Mouse (Mus musculus): ENCODE measurements around the gene Npas4.
A peak's percentile ranks its signal among the peaks of the same experiment; 100 is the strongest.
"Not testable (repeated sequence)": the region's sequence is repeated elsewhere in the genome, so short reads cannot be mapped to it uniquely, and the experiment has no call there.

The Npas4 gene

DNA sequence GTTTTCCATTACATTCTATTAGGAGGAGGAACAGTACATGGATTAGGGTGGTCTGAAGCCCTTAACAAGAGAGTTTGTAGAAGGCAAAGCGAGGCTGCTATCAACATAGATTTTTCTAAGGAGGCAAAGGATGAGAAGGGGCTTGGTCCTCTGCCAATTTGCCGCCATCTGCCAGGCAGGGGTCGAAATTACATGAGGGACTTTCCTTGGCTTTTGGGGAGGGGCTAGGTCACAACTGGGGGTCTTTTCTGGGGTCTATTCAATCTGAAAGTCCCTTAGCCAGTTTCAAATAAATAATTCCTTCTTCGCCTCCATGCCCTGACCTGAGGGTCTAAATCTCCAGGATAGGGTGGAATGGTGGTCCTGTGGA, at the start of gene Npas4:
Npas4 (minus strand) TSS at position 61 of the 370 bp plus-strand sequence.
- DNase-seq: no peak

GRCm38 (mm10) chr19:5039301-5040114, 49.4 kb upstream of the Npas4 start:
- DNase-seq: peak in 1 of 2 experiments; percentile 39

- peak; percentile 85 to 87 for DNase-seq
Measured at GRCm38 (mm10) chr19:5038709-5039156, 48.6 kb upstream of the Npas4 start, which contains the start of the genes B4gat1 and AC124502.3. B4gat1 (plus strand) TSS chr19:5038826. AC124502.3 (plus strand) TSS chr19:5038891.

- peak; percentile 70 to 79 for DNase-seq
Measured at GRCm38 (mm10) chr19:5037678-5038571, 47.8 kb upstream of the Npas4 start.

DNA sequence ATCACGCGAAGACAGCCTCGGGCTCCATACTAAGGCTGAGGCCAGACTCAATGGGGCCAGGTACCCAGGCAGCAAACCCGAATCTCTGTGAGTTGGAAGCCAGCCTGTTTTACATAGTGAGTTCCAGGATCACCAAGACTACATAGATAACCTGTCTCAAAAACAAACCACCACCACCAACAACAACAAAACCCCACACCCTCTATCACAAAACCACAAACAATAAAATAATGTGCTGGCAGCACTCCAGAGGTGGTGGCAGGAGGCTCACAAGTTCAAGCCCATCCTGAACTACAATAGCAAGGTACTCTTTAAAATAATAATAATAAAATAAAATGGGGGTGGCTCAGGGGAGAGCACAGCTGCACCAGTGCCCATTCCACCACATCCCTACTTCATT, 46.5 kb upstream of the Npas4 start:
- DNase-seq: no peak

- no peak for DNase-seq
Measured at GRCm38 (mm10) chr19:5032686-5033085, 42.6 kb upstream of the Npas4 start.

GRCm38 (mm10) chr19:5026111-5026510, 36.0 kb upstream of the Npas4 start:
- DNase-seq: no peak

- DNase-seq: peak; percentile 93 to 95
Measured at GRCm38 (mm10) chr19:5023621-5024479, 33.7 kb upstream of the Npas4 start, which contains the start of gene Slc29a2. Slc29a2 (plus strand) TSS chr19:5023860.

DNA sequence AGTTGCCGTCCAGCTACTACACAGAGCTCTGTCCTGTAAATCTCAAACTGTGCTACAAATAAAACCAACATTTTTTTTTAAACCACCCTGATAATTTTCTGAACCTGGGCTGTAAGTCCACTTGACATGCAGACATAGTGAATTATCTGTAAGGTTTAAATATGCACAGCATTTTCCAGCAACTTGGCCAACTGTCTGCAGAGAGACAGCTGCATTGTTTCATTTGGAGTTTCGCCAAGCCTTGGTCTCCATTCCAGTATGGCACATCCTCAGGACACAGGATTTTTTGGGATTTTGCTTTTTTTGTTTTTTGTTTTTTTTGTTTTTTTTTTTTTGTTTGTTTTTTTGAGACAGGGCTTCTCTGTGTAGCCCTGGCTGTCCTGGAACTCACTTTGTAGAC, 31.3 kb upstream of the Npas4 start:
- DNase-seq: no peak

- DNase-seq: no peak
Measured at GRCm38 (mm10) chr19:5018191-5018590, 28.1 kb upstream of the Npas4 start.

DNA sequence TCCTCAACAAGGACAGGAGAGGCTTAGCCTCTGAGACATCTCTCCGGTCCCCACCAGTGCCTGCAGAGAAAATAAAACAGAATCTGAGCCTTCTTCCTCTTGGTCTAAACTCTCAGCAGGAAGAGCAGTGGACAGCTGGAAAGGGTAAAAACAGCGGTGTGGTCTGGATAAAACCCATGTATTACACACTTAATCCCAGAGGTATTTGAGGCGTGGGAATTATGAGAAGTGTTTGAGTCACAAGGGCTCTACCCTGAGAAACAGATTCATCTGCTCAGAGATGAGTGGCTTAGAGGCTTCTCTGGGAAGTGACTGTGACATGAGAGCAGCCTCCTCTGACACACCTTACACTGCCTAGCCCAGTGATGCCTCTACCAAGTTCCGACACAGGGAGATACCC, 27.5 kb upstream of the Npas4 start:
- no peak for DNase-seq

GRCm38 (mm10) chr19:5016782-5017181, 26.7 kb upstream of the Npas4 start:
- DNase-seq: peak; percentile 54 to 70

DNA sequence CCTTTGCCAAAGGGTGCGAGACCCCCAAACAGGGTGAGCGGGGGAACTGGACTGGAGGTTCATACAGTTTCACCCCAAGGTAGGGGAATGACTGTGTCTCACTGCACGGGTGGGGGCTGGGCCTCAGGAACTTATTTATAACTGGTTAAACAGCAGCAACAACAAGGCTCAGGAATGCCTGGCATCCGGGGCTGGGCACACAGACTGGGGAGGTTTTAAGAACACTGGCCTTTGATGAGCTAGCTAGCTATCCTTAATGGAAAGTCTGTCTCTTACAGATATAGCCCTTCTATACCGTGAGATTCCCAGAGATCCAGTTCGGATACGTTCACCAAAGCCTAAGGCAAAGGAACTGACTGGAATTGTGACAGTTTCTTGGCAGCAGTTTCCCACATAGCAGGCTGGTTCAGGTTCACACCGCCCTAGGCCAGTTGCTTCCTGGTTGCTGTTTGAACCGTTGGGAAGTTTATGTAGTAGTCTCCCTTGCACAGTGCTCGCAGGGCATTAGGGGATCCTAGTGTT, 26.2 kb upstream of the Npas4 start:
- peak; percentile 58 to 59 for DNase-seq

DNA sequence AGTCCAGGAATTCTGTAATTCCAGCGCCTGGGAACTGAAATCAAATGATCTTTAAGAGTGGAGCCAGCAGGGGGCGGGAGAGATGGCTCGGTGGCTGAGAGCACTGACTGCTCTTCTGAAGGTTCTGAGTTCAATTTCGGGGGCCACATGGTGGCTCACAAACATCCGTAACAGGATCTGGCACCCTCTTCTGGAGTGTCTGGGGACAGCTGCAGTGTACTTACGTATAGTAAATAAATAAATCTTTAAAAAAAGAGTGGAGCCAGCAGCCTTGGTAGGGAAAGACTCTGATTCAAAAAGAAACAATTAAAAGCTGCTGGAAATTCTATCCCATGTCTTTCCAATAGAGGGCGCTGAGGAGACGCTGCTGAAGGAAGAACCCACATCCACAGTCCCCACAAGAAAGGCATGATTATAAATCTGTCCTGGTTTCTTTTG, 24.9 kb upstream of the Npas4 start:
- peak; percentile 30 to 43 for DNase-seq

- no peak for DNase-seq
Measured at GRCm38 (mm10) chr19:5013138-5013537, 23.0 kb upstream of the Npas4 start.

GRCm38 (mm10) chr19:5004925-5005324, 14.8 kb upstream of the Npas4 start:
- no peak for DNase-seq

DNA sequence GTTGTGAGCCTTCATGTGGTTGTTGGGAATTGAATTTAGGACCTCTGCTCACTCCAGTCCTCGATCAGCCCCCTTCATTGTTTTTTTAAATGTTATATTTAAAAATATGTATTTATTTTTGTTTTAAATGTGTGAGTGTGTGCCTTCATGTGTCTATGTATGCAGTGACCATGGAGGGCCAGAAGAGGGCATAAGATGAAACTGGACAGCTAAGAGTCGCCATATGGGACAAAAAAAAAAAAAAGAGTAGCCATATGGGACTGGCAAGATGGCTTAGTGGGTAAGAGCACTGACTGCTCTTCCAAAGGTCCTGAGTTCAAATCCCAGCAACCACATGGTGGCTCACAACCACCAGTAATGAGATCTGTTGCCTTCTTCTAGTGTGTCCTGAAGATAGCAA, 13.5 kb upstream of the Npas4 start:
- not testable (repeated sequence) for DNase-seq

- DNase-seq: peak; percentile 48 to 70
Measured at GRCm38 (mm10) chr19:5001666-5002406, 11.7 kb upstream of the Npas4 start.

DNA sequence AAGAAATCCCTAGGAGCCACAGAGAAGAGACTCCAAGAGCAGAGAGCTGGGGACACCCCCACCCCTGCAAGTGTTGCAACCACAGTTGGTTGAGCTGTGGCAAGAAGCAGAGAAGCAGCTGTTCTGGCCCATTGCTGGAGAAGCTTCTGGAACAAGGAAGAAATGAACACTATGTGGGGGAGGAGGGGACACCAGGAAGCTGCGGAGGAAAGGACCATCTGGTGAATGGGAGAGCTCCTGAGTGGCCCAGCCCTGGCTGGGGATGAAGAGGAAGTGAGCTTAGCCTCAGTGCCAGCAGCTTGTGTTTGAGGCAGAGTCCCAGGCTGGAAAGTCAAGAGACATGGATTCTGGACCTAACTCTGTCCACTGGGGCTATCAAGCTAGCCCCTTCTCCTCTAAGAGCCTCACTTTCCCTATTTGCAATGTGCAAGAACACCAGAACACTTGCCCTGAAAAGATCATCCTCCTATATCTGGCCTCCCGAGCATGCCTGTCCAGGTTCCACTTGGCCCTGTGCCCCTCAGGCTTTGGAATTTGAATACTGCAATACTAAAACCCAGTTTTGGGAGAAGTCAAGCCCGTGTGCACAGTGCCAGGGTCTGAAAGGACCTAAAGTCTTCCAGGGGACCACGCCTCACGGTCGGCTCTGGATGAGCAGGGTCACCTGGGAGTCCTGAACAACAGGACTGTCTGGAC, 9.5 kb upstream of the Npas4 start:
- no peak for DNase-seq

- no peak for DNase-seq
Measured at GRCm38 (mm10) chr19:4994043-4994442, 3.9 kb upstream of the Npas4 start.

GRCm38 (mm10) chr19:4992904-4993303, 2.8 kb upstream of the Npas4 start:
- no peak for DNase-seq

All from kidney, adult 8-10 months (tissue).